Mouse (Mus musculus) thymus, adult 2 months (tissue): ENCODE measurements around the gene Tmem121. TPM values are rescaled to one million over a fixed set of nuclear protein-coding genes. Genes with fewer than 3 reads are reported as not detected.

Experiments used
- DNase-seq: peaks from one replicate; pipeline ENCODE4 v3.0.0; 2021
- H3K27ac ChIP-seq: fragments of 200-500 bp; 2 replicates; pipeline ENCODE4 v1.5.1; 2012; ENCODE audit warnings: low read length, control low read depth; ENCODE audit not compliant: control insufficient read depth, insufficient read depth
- H3K27me3 ChIP-seq: fragments of 200-500 bp; 2 replicates; pipeline ENCODE4 v1.6.1; 2012; ENCODE audit warnings: mild to moderate bottlenecking, low read length, moderate library complexity, mixed read lengths; ENCODE audit not compliant: control insufficient read depth, insufficient read depth
- H3K36me3 ChIP-seq: fragments of 200-500 bp; 2 replicates; pipeline ENCODE4 v1.6.1; 2012; ENCODE audit warnings: mild to moderate bottlenecking, low read length, moderate library complexity; ENCODE audit not compliant: control insufficient read depth, insufficient read depth
- H3K4me1 ChIP-seq: fragments of 200-500 bp; replicated peaks from 2 replicates; pipeline ENCODE4 v1.6.1; 2012; ENCODE audit warnings: low read length; ENCODE audit not compliant: control insufficient read depth, insufficient read depth
- H3K4me3 ChIP-seq: fragments of 200-500 bp; 2 replicates; pipeline ENCODE4 v1.5.1; 2012; ENCODE audit warnings: mild to moderate bottlenecking, low read length, control low read depth, moderate library complexity; ENCODE audit not compliant: control insufficient read depth, insufficient read depth
- CTCF ChIP-seq: fragments of 200-500 bp; IDR thresholded peaks from 2 replicates; pipeline ENCODE4 v1.5.1; 2012; ENCODE audit warnings: mild to moderate bottlenecking, control low read depth, low read length, moderate library complexity, borderline replicate concordance; ENCODE audit not compliant: control insufficient read depth, poor library complexity, insufficient read depth; ENCODE audit errors: extremely low read depth
- POLR2A ChIP-seq: fragments of 200-500 bp; IDR thresholded peaks from 2 replicates; pipeline ENCODE4 v1.6.1; 2012; ENCODE audit warnings: mild to moderate bottlenecking, low read length, control low read depth, moderate library complexity; ENCODE audit not compliant: control insufficient read depth, poor library complexity, insufficient read depth; ENCODE audit errors: extremely low read depth
- WGBS: fragments of 180-500 bp; shearing (Covaris S2); methylation state at CpG from one replicate; pipeline ENCODE4 v1.1.7; 2018; 5-methylcytosine and 5-hydroxymethylcytosine counted together
- polyA plus RNA-seq: library from polyadenylated mRNA; depleted of rRNA; stranded (reverse); fragments of >200 nt; gene quantifications from 2 replicates; pipeline ENCODE4 v1.2.3, GENCODE M21; 2012

The Tmem121 gene
- polyA plus RNA-seq, 1 experiment = 47.6 TPM

DNA sequence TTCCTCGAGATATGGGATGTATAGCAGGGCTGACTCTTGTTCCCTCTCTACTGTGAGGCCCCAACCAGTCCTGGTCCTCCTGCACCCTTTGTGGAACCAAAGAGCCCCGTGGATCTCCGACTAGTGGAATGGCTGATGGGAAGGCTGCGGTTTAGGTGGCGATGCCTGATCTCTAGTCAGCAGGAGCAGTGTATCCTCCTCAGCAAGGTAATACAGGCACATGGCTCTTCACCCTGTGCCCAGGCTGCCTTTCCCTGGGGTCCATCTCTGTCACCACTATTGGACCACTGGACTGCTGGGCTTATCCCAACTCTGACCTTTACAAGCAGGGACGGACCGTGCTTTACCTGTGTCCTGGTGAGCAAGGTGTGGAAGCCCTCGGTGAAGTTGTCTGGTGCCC is 28.2 kb upstream of the Tmem121 start:
- peaks cover 40% of the 10 kb centered on the region for H3K4me1 ChIP-seq
- TF ChIP-seq POLR2A = no peak
- no peak for TF ChIP-seq CTCF
- peaks cover 5% of the 10 kb centered on the region; the same call in 1 of the 2 replicates for H3K36me3 ChIP-seq
- H3K27me3 ChIP-seq = no peaks in the 10 kb centered on the region
- DNase-seq = no peak
- WGBS = 76% methylated on average over 8 of the region's 8 CpGs
- H3K4me3 ChIP-seq = 0 out of 2 replicates have a peak overlapping the region, but pooled peaks have one; percentile 85
- H3K27ac ChIP-seq = no peak overlapping the region

DNA sequence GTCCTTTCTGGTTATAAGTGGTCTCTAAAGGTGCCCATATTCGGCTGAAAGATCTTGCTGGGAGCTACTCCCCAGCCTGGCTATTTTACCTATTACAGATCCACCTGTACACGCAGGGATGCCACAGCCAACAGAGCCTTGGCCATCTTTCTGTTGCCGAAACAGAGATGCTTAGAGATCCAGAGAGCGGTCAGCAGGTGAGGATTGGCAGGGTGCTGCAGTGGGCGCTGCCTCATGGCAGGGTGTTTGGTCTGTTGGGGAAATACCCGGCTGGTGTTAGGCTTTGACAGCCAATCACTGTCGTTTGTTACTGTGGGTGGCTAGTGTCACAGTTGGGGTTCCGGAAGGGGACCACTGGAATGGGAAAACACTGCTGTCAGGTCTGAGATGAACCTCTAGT is 27.8 kb upstream of the Tmem121 start:
- Histone ChIP-seq H3K4me1 (peaks cover 39% of the 10 kb centered on the region), H3K4me3 (no peak overlapping the region), H3K27ac (no peak overlapping the region), H3K27me3 (no peaks in the 10 kb centered on the region), H3K36me3 (peaks cover 6% of the 10 kb centered on the region)
- 84% methylated on average over 8 of the region's 8 CpGs for WGBS
- no peak for DNase-seq
- TF ChIP-seq POLR2A (no peak), CTCF (no peak)

DNA sequence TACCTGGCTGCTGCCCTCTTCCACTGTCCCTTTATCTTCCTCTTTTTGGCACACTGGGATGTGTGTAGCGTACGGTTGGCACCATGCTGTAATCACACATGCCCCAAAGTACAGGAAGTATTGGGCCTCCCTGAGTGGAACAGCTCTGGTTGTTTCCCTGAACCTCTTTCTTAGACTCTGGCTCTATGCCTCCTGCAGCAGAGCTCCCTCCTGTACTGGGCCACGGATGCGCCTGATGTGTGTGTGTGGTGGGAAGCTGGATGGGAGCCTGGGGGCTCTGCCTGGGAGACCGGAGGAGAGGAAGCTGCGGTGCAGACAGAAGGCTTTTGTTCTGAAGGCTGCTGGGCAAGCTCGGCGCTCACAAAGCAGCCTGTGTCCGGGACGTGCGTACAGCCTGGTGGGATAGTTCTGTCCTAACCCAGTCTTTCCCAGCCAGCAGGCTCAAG is 22.1 kb upstream of the Tmem121 start:
- no peak for DNase-seq
- H3K4me3 ChIP-seq = no peak overlapping the region

DNA sequence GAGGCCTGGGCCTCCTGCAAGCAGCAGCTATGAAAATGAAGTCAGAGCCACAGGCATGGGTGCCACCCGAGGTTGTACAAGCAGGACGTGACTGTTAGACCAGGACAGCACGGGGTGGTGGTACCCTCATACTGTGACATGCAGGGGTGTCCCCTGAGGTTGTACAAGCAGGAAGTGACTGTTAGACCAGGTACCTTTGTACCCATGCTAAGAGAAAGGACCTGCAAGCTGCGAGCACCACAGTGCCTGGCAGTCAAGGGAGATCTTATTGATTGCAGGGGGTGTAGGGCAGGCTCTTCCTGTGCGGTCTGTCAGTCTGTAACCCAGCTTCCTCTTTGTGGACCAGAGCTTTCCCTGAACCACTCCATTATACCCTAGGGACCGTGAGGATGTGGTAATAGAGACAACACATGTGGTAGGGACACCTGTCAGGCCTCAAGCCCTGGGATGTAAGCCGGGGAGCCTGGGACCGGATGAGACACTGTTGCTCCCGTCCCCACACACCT is 17.6 kb upstream of the Tmem121 start:
- peak; percentile 54 for DNase-seq
- H3K36me3 ChIP-seq = peaks cover 10% of the 10 kb centered on the region
- H3K27ac ChIP-seq = peak overlapping the region; percentile 7
- TF ChIP-seq POLR2A (no peak), CTCF (no peak)
- 9% methylated on average over 9 of the region's 9 CpGs for WGBS
- no peaks in the 10 kb centered on the region for H3K27me3 ChIP-seq
- H3K4me1 ChIP-seq = peaks cover 40% of the 10 kb centered on the region
- no peak overlapping the region for H3K4me3 ChIP-seq

More for the DNA sequence above, 22.1 kb upstream of the Tmem121 start:
- no peaks in the 10 kb centered on the region for H3K27me3 ChIP-seq
- H3K27ac ChIP-seq = peak overlapping the region; percentile 23; the same call in 1 of the 2 replicates
- WGBS = 43% methylated on average over 11 of the region's 11 CpGs
- TF ChIP-seq CTCF (no peak), POLR2A (no peak)
- H3K4me1 ChIP-seq = peaks cover 46% of the 10 kb centered on the region
- H3K36me3 ChIP-seq = peaks cover 17% of the 10 kb centered on the region

DNA sequence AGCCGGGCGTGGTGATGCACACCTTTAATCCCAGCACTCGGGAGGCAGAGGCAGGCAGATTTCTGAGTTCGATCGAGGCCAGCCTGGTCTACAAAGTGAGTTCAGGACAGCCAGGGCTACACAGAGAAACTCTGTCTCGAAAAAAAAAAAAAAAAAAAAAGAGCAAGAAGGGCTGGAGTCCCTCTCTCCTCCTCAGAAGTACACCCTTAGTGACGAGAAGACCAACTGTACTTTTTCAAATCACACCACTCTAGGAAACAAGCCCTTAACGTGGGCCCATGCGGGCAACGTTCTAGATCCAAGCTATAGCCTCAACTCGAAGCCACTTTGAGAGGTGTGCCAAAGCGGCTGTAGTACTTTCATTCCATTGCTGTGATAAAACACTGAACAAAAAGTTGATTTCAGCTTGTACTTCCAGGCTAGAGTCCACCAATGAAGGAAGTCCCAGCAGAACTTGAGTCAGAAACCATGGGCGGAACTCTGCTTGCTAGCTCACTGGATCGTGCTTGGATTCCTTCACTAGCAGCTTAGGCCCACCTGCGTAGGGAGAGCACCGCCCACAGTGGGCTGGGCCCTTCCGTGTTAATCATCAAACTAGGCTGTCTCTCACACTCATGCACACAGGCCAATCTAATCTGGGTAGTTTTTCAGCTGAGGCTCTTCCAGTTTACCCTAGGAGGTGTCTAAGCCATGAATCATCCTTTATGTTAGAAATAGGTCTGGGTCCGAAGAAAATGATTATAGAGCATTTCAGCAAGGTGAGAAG is 8.6 kb upstream of the Tmem121 start:
- Histone ChIP-seq H3K36me3 (no peaks in the 10 kb centered on the region), H3K4me1 (no peaks in the 10 kb centered on the region), H3K4me3 (no peak overlapping the region), H3K27ac (no peak overlapping the region), H3K27me3 (no peaks in the 10 kb centered on the region)
- WGBS = 94% methylated on average over 18 of the region's 18 CpGs
- no peak for TF ChIP-seq CTCF
- TF ChIP-seq POLR2A = no peak
- no peak for DNase-seq

DNA sequence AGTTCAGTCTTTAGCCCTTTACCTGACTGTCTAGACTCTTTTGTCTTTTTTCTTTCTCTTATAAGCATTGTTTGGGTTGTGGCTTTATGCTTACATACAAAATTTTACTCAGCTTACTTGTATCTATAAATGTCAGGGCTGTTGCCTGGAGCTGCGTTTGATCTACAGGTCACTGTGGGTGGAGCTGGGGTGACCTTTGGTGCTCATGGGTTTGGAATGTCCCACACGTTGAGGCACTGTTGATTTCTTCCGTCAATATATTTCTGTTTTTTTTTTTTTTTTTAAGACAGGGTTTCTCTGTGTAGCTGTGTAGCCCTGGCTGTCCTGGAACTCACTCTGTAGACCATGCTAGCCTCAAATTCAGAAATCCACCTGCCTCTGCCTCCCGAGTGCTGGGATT is 4.7 kb upstream of the Tmem121 start:
- Histone ChIP-seq H3K27me3 (no peaks in the 10 kb centered on the region), H3K4me3 (no peak overlapping the region), H3K27ac (no peak overlapping the region), H3K36me3 (no peaks in the 10 kb centered on the region), H3K4me1 (peaks cover 15% of the 10 kb centered on the region)
- no peak for DNase-seq
- WGBS = 89% methylated on average over 4 of the region's 4 CpGs
- TF ChIP-seq CTCF (no peak), POLR2A (no peak)
